Mouse (Mus musculus): ENCODE data around the gene Tmem86a. TPM values are rescaled to one million over a fixed set of nuclear protein-coding genes. Genes with fewer than 3 reads are reported as not detected.

Tmem86a gene
- total and polyA plus RNA-seq, 3 experiments: 0.30 to 2.0 (median 0.82) TPM

GRCm38 (mm10) chr7:47052276-47052675 lies 1.9 kb downstream of the Tmem86a start:
- H3K9ac ChIP-seq (ENCODE audit: insufficient read depth, low read depth): no peak overlapping the region
- no peak overlapping the region for H3K4me3 ChIP-seq (replicated peaks in 1 of 3; ENCODE audit: low read depth in 2 of 3, low read length in 2 of 3, poor library complexity in 1 of 3)
- H3K36me3 ChIP-seq (replicated peaks in 1 of 2; ENCODE audit: control insufficient read depth in 1 of 2, insufficient read depth in 1 of 2, low read length in 1 of 2): peaks cover 0 to 8% of the 10 kb centered on the region in 2 experiments
- H3K9me3 ChIP-seq (replicated peaks; ENCODE audit: low read length): no peaks in the 10 kb centered on the region
- TF ChIP-seq RCOR1 (conservative IDR thresholded peaks at IDR 0.05; ENCODE audit: low read depth, low read length) (no peak), POLR2AphosphoS2 (IDR thresholded peaks at IDR 0.05; ENCODE audit: low read depth, low read length) (no peak), EP300 (IDR thresholded peaks at IDR 0.05; ENCODE audit: low read length) (no peak), JUND (conservative IDR thresholded peaks at IDR 0.05; ENCODE audit: low read depth, low read length) (no peak), NELFE (IDR thresholded peaks at IDR 0.05; ENCODE audit: low read depth, low read length) (no peak), JUN (IDR thresholded peaks at IDR 0.05; ENCODE audit: insufficient read depth, low read depth, low read length) (no peak), ZKSCAN1 (IDR thresholded peaks at IDR 0.05; ENCODE audit: borderline replicate concordance, low read depth, low read length) (no peak), MAFK (IDR thresholded peaks at IDR 0.05; ENCODE audit: insufficient replicate concordance, low read length) (no peak), ZMIZ1 (IDR thresholded peaks at IDR 0.05; ENCODE audit: low read depth, low read length) (no peak), TCF12 (IDR thresholded peaks at IDR 0.05; ENCODE audit: low read depth, low read length) (no peak), USF1 (IDR thresholded peaks at IDR 0.05; ENCODE audit: low read depth, low read length) (no peak), GABPA (IDR thresholded peaks at IDR 0.05; ENCODE audit: insufficient replicate concordance, low read depth, low read length) (no peak), USF2 (conservative IDR thresholded peaks at IDR 0.05; ENCODE audit: low read depth, low read length) (no peak), IRF4 (IDR thresholded peaks at IDR 0.05; ENCODE audit: low read depth, low read length) (no peak), MAX (IDR thresholded peaks at IDR 0.05; ENCODE audit: low read length) (no peak)
- no peaks in the 10 kb centered on the region for H3K79me2 ChIP-seq (replicated peaks; ENCODE audit: control insufficient read depth, extremely low read depth, insufficient read depth, poor library complexity, severe bottlenecking)
- no peak for DNase-seq (ENCODE audit: extremely low read depth)
- peaks cover 22% of the 10 kb centered on the region for H3K27me3 ChIP-seq (replicated peaks)
- peaks cover 19 to 34% of the 10 kb centered on the region in 2 experiments for H3K4me1 ChIP-seq (ENCODE audit: control insufficient read depth in 1 of 2, insufficient read depth in 2 of 2)
- no peak overlapping the region for H3K27ac ChIP-seq (ENCODE audit: insufficient read depth, low read depth)
- dilution Hi-C loops (cut with MboI; ENCODE audit: extremely low pct_ligation_motif_present, extremely low pct_unique_long_range_greater_than_20kb, low sequenced_read_pairs): no loop called here
- no peak overlapping the region for H3K4me2 ChIP-seq (ENCODE audit: insufficient read depth, low read depth, poor library complexity, severe bottlenecking)
- in situ Hi-C loops (cut with MboI; ENCODE audit: low pct_ligation_motif_present, low pct_unique_long_range_greater_than_20kb, low sequenced_read_pairs): no loop called here

GRCm38 (mm10) chr7:47053287-47053686 lies 2.9 kb downstream of the Tmem86a start:
- DNase-seq (ENCODE audit: extremely low read depth): no peak
- TF ChIP-seq ELF1 (IDR thresholded peaks at IDR 0.05; ENCODE audit: low read depth, low read length) (no peak), E2F4 (IDR thresholded peaks at IDR 0.05; ENCODE audit: insufficient replicate concordance, low read depth, low read length) (no peak), EP300 (IDR thresholded peaks at IDR 0.05; ENCODE audit: low read length) (no peak), USF1 (IDR thresholded peaks at IDR 0.05; ENCODE audit: low read depth, low read length) (no peak), RAD21 (IDR thresholded peaks at IDR 0.05; ENCODE audit: low read depth, low read length) (no peak), USF2 (conservative IDR thresholded peaks at IDR 0.05; ENCODE audit: low read depth, low read length) (no peak), JUND (conservative IDR thresholded peaks at IDR 0.05; ENCODE audit: low read depth, low read length) (no peak), ZMIZ1 (IDR thresholded peaks at IDR 0.05; ENCODE audit: low read depth, low read length) (no peak), MAZ (IDR thresholded peaks at IDR 0.05; ENCODE audit: low read depth, low read length) (no peak), ZKSCAN1 (IDR thresholded peaks at IDR 0.05; ENCODE audit: borderline replicate concordance, low read depth, low read length) (no peak), SMC3 (IDR thresholded peaks at IDR 0.05; ENCODE audit: low read depth, low read length) (no peak), NELFE (IDR thresholded peaks at IDR 0.05; ENCODE audit: low read depth, low read length) (no peak), MEF2A (IDR thresholded peaks at IDR 0.05; ENCODE audit: borderline replicate concordance, low read depth, low read length) (no peak), BHLHE40 (IDR thresholded peaks at IDR 0.05; ENCODE audit: low read depth, low read length) (no peak)
- Histone ChIP-seq H3K79me2 (replicated peaks; ENCODE audit: control insufficient read depth, extremely low read depth, insufficient read depth, poor library complexity, severe bottlenecking) (no peaks in the 10 kb centered on the region), H3K9me3 (replicated peaks; ENCODE audit: low read length) (no peaks in the 10 kb centered on the region), H3K4me2 (ENCODE audit: insufficient read depth, low read depth, poor library complexity, severe bottlenecking) (no peak overlapping the region), H3K4me1 (ENCODE audit: control insufficient read depth in 1 of 2, insufficient read depth in 2 of 2) (peaks cover 19 to 34% of the 10 kb centered on the region in 2 experiments), H3K27ac (ENCODE audit: insufficient read depth, low read depth) (no peak overlapping the region), H3K9ac (ENCODE audit: insufficient read depth, low read depth) (no peak overlapping the region), H3K36me3 (replicated peaks in 1 of 2; ENCODE audit: control insufficient read depth in 1 of 2, insufficient read depth in 1 of 2, low read length in 1 of 2) (peaks cover 0 to 8% of the 10 kb centered on the region in 2 experiments), H3K27me3 (replicated peaks) (peaks cover 15% of the 10 kb centered on the region), H3K4me3 (replicated peaks in 1 of 3; ENCODE audit: low read depth in 2 of 3, low read length in 2 of 3, poor library complexity in 1 of 3) (no peak overlapping the region)
- in situ Hi-C loops (cut with MboI; ENCODE audit: low pct_ligation_motif_present, low pct_unique_long_range_greater_than_20kb, low sequenced_read_pairs): no loop called here
- dilution Hi-C loops (cut with MboI; ENCODE audit: extremely low pct_ligation_motif_present, extremely low pct_unique_long_range_greater_than_20kb, low sequenced_read_pairs): no loop called here

All from CH12.LX (cell line).